Mouse (Mus musculus): ENCODE data around the gene Gnat1.
A peak's percentile ranks its signal among the peaks of the same experiment; 100 is the strongest.

Gene Gnat1

DNA sequence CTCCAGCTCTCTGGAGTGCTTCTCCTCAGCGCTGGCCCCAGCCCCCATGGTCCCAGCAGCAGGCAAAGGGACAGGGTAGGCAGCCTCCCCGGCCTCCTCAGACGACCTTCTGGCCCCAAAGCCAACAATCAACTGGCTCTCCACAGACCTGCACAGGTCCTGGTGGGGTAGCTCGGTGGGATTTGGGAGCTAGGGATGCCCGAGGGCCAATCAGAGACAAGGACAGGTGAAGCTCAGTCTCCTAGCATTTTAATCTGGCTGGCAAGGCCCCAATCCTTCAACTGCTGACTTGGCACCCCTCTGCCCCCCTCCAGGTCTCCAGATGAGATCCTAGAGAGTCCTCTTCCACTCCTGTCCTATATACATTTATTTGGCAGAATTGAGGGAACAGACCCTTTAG, at the start of gene Gnat1:
Gnat1 (minus strand) TSS at position 212 of the 400 bp plus-strand sequence.
- no peak for DNase-seq

DNA sequence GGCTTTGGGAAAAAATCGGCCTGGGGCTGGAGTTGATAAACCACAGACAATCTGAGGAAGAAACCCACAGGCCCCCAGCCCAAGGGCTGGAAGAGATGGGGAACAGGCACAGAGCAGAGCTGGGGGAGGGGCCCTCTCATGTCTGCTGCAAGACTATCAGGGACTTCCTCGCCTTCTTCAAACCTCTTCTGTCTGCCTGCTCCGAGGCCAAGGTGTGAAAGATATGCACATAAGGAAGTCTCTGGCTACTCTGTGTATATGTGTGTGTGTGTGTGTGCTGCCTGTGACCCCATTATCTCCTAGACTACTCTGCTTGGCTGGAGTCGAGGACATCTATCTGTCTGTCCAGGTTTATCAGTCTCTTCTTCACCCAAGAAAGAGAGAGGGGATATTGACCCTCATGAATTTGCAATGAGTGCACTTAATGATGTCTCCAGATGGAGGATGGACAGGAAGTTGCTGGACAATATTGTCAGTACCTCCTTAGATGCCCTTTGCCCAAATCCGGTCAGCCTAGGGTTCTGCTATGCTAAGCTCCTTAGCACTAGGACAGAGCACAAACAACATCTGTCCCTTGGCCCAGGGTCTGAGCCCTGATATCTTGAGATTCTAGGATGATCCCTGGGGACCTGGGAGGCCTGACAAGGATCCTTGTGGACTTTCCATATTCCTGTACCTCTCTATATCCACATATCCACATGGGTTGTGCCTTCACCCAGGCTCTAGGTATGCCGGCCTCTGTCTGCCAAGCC, 49.6 kb upstream of the Gnat1 start:
- no peak for DNase-seq

DNA sequence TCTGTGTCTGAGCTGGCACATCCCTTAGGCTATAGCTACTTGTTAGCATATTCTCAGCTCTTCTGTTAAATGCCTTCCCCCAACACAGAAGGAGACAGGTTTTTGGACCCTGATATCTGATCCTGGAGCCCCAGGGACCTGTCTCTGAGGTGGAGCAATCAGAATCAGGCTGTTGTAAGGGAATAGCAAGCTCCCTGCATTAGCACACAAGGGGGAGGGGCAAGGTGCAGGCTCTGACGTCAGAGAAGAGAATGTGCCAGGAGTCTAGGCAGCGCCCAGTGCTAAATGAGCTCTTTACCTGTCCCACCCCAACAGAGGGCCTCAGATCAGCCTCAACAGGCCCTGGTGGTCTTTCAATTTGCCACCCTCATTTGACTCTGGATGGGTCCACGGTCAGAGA, 47.5 kb upstream of the Gnat1 start:
- DNase-seq, result no peak

DNA sequence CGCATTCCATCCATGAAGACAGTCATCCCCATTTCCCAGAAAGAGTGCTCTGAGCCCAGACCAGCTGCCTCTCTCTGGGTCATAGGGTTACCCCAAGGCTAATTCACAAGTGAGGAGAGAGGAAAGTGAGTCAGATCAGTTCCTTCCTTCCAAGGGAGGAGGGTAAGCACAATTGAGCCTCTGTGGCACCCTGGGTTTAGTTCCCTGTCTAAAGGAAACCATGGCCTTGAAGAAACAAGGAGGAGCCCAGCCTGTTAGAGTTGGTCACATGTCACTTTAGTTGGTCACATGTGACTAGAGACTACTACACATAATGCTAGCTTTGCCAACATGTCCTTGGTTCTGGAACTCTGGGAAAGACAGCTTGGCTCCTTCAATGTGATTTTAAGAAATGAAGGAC, 45.3 kb upstream of the Gnat1 start:
- no peak for DNase-seq

DNA sequence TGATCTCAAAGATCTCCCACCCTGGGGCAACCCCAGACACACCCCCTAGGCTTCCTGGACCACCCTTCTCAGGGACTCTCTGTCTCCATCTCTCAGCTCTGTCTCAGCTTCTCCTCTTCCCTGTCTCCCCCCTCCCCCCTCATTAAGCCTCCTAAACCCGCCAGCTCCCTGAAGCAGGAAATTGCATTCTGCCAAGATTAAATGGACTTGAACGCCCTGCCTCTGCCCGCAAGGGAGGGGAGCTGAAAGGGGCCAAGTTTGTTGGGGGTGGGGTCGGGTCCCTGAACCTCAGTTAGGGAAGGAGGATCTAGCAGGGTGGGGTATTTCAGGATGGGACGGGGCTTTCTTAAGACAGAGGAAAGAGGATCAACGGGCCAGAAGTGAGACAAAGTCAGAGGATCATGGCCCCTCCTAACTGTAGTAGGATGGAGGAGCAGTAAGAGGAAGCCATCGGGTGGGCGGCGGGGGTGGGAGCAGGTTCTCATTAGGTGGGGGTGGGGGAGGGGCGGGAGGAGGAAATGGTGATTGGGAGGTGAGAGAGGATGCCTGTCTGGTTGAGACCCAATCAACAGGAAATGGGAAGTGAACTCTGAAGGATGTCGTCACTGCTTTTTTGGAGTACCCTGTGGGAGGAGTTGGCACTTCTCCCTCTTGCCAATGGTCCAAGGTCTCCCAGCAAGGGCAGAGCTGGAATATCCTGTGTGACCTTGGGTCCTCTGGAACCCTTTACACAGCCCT, 44.5 kb upstream of the Gnat1 start:
- DNase-seq, result peak; percentile 77

DNA sequence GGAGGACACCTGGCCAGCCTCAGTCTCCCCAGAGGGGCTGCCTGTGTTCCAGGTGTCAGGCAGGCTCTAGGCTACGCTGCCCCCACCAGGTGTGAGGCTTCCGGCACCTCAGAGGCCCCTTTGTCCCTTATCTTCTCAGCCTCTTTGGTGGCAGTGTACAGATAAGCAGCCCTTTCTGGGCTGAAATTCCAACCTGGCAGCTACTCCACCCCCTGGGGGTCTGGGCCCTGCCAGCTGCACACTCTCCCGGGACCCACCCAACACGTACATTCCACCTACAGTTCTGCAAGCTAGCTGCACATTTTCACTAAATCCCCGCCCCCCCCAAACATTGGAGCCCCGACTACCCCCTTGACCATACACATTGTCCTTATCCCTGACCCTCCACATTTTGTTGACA, 43.8 kb upstream of the Gnat1 start:
- DNase-seq, result no peak

DNA sequence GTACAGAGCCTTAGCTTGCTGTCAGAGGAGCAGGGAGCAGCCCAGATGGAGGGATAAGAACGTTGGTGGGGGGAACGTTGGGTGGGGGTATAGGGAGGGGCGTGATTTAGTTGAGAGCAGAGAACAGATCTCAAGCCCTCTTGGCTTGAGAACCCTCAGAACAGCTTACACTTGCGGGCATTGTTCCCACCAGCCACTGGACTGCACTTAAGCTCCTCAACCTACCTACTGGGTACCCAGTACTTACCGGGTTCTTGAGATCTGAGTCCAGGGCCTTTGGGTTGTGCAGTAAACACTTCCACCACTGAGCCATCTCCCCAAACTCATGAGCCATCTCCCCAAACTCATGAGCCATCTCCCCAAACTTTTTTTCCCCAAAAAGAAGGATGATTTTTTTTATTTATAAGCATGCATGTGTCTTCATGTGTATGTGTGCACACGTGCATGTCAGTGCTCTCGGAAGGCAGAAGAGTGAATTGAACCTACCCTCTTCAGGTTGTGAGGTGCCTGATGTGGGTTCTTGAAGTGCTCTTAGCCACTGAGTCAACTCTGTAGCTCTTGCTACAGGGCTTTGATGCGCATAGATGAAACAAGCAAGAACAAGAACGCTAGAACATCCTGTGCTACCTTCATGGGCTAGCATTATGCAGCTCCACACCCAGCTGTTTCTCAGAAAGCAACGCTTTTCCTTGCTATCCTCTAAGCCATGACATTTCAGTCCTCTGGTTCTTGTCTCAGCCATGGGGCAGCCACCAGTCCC, 39.4 kb upstream of the Gnat1 start:
- no peak for DNase-seq

DNA sequence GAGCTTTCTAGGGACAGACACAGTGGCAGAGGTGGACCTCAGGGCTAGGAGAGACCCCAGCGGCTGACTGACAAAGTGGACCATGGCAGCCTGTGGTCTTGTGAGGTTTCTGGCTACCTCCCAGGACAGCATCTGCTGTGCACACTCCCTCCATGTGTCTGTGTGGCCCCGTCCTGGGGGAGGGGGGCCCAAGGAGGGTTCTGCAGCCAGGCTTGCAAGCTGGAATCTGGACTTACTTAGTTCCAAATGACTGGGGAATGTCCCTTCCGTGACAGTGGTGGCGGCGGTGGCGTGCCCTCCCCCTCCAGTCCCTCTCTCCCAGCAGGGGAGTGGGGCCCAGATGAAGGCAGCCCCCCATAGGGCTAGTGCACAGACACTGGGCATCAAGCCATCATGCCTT, 37.4 kb upstream of the Gnat1 start:
- peak; percentile 66 for DNase-seq

DNA sequence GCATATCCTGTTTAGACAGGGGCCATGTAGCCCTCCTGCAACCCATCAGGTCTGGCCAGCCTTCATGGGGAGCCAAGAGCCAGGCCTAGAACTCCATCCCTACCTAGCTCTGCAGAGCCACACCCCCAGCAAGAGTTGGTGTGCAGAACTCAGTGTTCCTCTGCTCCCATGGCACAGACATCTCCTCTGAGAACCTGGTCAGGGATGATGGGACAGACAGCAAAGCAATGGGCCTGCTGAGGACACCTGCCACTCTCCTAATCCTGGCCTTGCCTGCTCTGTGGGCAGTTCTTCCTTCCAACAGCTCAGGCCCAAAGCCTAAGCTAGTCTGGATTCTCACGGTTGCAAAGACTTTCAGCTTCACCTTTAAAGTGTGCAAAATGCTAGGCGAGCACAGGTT, 36.1 kb upstream of the Gnat1 start:
- no peak for DNase-seq

DNA sequence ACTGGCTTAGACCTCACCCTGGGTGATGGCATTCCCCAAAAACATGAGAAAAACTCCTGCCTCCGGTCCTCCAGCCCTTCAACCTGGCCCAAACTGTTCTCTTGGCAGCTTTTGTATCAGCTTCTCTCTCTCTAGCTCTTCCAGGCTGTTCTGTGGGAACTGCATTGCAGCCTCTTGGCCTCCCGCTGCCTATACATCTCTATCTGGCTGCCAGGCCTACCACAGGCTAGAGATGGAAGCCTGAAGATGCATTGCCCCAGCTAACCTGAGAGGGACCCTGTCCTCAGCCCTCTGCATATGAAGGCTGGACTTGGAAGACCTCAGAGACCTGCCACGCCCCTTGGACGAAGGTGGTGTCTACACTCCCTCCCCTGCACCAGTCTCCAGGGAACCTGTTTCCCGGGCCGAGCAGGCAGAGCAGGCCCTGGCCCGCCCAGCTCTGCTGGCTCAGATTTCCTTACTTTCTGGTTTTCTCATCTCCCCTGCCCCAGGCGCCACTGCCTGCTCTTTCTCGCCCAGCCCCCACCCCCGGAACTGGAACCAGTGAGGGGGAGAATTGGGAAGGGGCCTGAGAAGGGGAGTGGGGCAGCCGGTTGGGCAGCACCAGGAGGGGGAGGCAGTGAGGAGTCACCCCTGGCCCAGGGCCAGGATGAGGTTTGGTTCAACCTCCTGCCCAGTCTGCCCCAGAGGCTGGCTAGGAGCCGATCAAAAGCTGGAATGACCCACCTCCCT, 34.9 kb upstream of the Gnat1 start:
- peak; percentile 80 for DNase-seq

DNA sequence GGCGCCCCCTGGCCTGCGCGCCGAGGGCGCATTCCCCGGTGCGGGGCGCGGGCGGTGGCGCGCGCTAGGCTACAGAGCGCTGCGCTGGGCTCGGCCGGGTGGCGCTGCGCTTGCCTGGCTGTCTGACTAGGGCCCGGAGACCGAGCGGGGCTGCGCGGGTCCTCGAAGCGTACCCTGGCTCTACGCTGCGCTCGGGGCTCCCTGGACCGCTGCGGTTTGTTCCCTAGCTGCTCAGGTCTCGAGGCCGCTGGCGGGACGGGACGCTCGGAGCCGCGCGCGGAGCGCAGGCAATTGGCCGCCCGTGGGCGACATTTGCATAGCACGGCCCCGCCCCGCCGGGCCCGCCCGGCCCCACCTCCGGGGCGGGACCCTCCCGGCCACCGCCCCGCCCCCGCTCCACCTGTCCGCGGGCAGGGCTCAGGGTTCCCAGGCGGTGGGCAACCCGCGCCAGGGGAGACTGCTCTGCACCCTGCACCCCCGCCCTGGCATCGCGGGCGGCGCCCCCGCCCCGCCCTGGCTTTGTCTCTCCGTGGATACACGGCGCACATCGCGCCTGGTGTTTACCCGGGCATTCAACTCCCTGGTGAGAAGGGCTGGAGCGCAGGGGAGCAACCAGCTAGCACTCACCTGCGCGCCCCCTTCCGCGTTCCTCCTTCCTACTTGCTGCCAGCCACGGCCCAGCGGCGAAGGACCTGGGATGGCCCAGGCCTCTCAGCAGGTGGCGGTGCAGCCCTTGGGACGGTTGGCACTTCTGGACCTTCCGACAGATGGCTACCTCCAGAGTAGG, 30.4 kb upstream of the Gnat1 start, which contains the start of gene Sema3f:
Sema3f (minus strand) TSS at position 779 of the 787 bp plus-strand sequence.
- DNase-seq, result peak; percentile 92

DNA sequence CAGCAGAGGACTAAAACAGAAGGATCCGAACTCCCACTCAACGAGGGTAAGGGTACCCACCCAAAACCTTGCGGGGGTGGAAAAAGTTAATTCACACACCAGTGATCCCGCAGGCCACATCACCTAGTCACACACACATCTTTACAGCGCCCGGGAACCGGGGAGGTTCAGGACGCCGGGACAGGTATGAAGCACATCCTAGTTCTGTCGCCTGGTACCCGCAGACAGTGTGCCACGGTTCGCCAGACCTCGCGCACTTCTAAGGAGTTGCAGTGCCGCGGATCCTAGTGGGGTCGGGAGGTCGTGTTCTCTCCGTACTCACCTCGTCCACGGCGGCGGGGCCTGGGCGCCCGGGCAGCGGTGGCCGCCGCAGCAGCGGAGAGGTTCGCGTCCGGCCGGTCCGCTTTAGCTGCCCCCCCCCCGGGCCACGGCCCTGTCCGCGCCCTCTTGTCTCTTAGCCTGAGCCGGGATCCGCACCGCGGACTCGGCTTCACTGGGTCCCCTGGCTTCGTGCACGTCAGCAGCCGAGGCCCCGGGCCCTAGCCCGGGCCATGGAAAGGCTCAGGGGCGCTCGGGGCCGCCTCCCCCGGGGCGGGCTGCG, 29.7 kb upstream of the Gnat1 start:
- no peak for DNase-seq

DNA sequence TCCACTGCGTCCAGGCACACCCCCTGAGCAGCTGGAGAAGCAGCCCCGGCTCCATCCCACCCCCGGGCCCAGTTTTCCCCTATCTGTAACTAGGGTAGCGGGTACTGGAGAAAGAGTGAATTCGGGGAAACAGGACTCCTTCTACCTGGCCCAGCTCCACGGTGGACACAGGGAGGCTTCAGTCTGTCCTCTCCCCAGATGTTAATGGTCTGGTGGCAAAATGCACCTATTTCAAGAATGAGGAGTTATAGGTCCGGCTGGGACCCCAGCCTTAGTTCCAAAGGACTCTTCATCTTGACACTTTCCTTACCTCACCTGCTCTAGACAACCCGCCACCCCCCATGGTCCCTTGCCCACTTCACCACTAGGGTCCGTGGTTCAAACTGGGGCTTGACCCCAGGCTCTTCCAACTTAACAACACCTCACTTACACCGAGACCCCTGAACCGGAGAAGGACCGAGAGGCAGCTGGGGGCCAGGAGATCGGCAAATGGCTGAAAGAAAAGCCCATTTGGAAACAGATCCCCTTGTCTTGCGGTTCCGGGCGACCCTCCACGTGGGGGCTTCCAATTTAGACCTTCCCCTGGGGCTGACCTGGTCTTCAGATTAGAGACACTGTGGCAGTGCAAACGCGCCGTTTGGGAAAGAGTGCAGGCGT, 29.1 kb upstream of the Gnat1 start:
- no peak for DNase-seq

DNA sequence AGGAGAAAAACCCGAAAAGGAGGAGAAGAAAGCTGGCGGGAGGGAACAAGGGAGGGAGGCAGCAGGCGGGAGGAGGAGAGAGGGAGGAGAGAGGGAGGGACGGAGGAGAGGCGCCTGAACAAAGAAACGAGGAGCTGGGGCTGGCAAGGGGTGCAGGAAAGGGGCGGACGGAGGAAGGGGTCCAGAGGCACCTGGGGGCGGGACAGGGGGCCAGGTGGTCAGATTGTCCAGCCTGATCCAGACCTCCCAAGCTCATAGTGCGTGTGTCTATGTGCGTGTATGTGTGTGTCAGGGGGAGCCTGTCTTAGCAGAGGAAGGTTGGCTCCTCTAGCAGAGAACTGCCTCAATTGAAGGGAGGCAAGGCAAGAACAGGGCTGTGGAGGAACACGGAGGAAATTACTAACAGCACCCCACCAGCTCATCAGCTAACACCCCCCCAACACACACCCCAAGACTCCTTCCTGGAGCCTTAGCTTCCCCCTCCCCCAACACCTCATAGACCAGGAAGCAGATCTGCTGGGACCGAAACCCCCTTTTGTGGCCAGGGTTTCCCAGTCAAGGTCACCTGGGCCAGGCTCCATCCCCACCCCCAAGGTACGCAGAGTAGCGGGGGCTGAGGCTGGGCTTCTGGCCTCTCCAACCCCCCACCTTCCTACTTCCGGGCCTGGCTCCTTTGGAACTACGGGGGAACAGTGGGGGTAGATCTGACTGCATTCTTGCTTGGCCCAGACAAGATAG, 28.4 kb upstream of the Gnat1 start:
- DNase-seq, result peak; percentile 46

DNA sequence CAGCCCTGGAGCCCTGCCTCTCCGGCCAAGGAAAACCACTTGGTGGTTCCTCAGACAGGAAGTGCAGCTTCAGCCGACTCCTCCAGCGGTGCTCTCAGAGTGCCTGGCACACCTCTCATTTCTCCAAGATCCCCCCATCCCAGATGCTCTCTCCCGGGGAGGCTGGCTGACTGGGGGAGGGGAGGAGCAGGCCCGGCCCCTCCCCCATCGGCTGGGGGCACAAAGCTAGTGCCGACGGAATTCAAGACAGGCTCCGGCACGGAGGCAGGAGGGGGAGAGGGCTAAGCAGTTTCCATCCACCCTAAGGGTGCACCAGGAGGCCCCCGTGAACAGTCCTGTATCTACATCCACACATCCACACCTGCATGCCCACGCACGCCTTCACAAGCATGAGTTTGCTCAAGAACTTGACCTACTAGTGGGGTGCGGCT, 27.3 kb upstream of the Gnat1 start:
- peak; percentile 46 for DNase-seq

DNA sequence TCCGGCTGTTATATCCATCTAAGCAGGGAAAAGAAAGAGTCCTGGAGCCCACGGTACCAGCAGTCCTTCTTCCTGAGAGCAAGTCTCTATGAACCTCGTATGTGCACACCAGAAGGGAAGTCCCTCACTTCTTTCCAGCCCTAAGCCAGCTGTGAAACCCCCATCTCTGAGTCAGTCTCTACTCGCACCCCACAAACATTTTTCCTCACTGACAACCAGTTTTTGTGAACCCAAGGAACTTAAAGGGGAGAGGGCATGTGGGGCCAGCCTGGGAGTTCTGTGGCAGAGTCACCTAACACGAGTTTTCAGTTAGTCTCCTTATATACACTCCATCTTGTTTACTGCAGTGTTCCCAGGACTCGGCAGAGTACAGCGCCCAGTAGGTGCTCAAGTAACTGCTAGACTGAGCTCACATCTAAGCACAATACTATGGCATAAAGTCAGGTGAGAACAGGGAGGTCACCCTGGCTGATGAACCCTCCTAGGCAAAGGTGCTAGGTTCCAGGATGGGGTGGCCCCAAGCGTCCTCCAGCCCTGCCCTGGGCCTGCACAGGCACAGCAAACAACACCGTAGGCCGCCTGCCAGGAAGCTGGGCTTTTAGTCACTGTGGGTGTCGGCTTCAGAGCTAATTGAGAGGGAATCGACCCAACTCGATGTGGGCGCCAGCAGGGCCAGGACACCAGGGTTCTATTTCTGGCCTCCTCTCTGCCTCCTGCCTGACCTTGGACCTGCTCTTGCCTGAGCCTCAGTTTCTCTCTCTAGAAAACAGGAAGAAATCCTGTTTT, 24.0 kb upstream of the Gnat1 start:
- peak; percentile 51 for DNase-seq

DNA sequence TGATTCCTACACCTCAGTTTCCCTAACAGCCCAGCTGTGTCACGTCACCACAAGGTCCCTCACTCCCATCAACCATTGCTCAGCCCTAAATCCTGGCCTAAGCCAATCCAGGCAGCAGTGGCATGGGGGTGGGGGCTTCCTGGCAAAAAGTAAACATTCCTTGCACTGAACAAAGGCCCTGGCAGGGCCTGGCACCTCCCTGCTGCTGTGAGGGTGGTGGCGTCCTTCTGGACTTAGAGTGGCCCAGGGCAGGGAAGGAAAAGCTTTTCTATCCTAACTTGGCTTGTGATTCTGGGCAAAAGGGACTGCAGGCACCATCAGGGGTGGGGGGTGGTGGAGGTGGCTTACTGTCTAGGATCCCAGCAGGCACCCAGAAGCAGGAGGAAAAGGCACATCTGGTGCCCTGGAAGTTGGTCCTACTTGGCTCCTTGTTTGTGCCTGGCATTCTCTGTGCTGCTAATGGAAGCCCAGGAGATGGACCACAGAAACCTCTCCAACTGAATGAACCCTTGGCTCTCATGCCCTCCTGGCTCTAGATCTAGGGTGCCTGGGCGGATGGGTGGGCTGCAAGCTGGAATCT, 23.2 kb upstream of the Gnat1 start:
- no peak for DNase-seq

DNA sequence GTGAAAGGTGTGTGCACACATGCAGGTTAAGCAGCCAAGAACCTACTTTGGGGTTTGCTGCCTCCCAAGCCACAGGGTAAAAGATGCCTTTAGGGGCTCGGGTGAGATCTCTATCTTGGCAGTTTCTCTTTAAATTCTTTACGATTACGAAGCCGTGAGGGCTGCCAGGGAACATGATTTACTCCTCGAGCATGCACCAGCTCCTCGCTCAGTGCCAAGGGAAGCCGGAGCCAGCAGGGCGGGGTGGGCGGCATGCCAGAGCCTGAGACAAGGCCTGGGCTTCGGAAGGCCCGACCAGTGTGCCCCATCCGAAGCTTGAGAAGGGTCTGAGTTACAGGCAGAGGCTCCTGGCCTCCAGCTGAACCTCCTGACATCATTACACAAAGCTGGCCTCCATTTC, 22.1 kb upstream of the Gnat1 start:
- DNase-seq, result peak; percentile 88

DNA sequence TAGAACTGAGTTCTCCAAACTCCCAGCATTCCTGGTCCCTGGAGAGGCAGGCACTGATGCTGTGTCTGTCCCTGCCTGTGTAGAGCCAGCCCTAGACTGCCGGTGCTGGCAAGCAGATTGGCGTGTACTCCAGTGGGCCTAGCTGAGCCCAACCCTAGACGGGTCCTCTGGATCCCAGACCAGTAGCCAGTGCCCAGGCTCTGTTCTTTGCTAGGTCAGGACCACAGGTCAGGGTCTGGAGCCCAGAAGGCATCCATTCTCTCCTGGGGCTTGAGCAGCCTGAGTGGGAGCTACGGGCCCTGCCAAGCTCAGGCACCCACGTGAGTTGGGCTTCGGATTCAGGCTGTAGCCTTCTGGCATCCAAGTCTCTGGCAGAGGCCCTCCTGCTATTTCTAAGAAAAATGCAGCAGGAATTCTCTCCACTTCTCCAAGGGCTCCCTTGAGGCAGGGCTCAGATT, 20.6 kb upstream of the Gnat1 start:
- peak; percentile 49 for DNase-seq

Data from kidney, postnatal 10 days (tissue).